Mouse (Mus musculus) small intestine, adult 2 months (tissue): Measurements from ENCODE around the gene Snd1. TPM values are rescaled to one million over a fixed set of nuclear protein-coding genes. Genes with fewer than 3 reads are reported as not detected.

Experiments
- H3K27ac ChIP-seq: fragments of 200-500 bp; 2 replicates; pipeline ENCODE4 v1.5.1; 2012; ENCODE audit warnings: low read depth, low read length, control low read depth, inconsistent platforms; ENCODE audit not compliant: insufficient read depth
- H3K27me3 ChIP-seq: fragments of 200-500 bp; 2 replicates; pipeline ENCODE4 v1.6.1; 2012; ENCODE audit warnings: mild to moderate bottlenecking, moderate library complexity, low read length, inconsistent platforms; ENCODE audit not compliant: control insufficient read depth, insufficient read depth
- H3K36me3 ChIP-seq: fragments of 200-500 bp; 2 replicates; pipeline ENCODE4 v1.6.1; 2012; ENCODE audit warnings: mild to moderate bottlenecking, low read length, control low read depth, inconsistent platforms; ENCODE audit not compliant: control insufficient read depth, insufficient read depth
- H3K4me1 ChIP-seq: fragments of 200-500 bp; 2 replicates; pipeline ENCODE4 v1.6.1; 2012; ENCODE audit warnings: low read length, inconsistent platforms, mixed read lengths; ENCODE audit not compliant: control insufficient read depth, insufficient read depth, insufficient read length
- H3K4me3 ChIP-seq: fragments of 200-500 bp; 2 replicates; pipeline ENCODE4 v1.5.1; 2012; ENCODE audit warnings: low read depth, mild to moderate bottlenecking, control low read depth, inconsistent platforms, low read length, moderate library complexity
- CTCF ChIP-seq: fragments of 200-500 bp; IDR thresholded peaks from 2 replicates; pipeline ENCODE4 v1.5.1; 2012; ENCODE audit warnings: low read depth, mild to moderate bottlenecking, control low read depth, inconsistent platforms, low read length, moderate library complexity, mixed read lengths; ENCODE audit not compliant: insufficient replicate concordance, insufficient read length; ENCODE audit errors: extremely low read depth
- POLR2A ChIP-seq: fragments of 200-500 bp; IDR thresholded peaks from 2 replicates; pipeline ENCODE4 v1.6.1; 2012; ENCODE audit warnings: low read depth, mild to moderate bottlenecking, control low read depth, inconsistent platforms, low read length, moderate library complexity
- WGBS: fragments of 180-500 bp; shearing (Covaris S2); methylation state at CpG from one replicate; pipeline ENCODE4 v1.1.7; 2018; 5-methylcytosine and 5-hydroxymethylcytosine counted together
- polyA plus RNA-seq: library from polyadenylated mRNA; depleted of rRNA; stranded (reverse); fragments of >200 nt; gene quantifications from 2 replicates; pipeline ENCODE4 v1.2.3, GENCODE M21; 2012

Gene Snd1
- polyA plus RNA-seq, 1 experiment, result 77.7 TPM

GRCm38 (mm10) chr6:28576356-28577264 is 101.7 kb downstream of the Snd1 start:
- TF ChIP-seq POLR2A, result no peak
- TF ChIP-seq CTCF, result no peak
- Histone ChIP-seq H3K36me3 (no peaks in the 10 kb centered on the region; the same call in 1 of the 2 replicates), H3K27ac (no peak overlapping the region), H3K27me3 (no peaks in the 10 kb centered on the region), H3K4me3 (no peak overlapping the region), H3K4me1 (no peaks in the 10 kb centered on the region)
- 74% methylated on average over 14 of the region's 14 CpGs for WGBS

- 96% methylated on average over 3 of the region's 3 CpGs for WGBS
- no peaks in the 10 kb centered on the region for H3K27me3 ChIP-seq
These were observed 107.9 kb downstream of the Snd1 start for GRCm38 (mm10) chr6:28582847-28583246.

GRCm38 (mm10) chr6:28583399-28583798 is 108.5 kb downstream of the Snd1 start:
- 86% methylated on average over 2 of the region's 2 CpGs for WGBS
- no peak overlapping the region for H3K27ac ChIP-seq
- no peaks in the 10 kb centered on the region for H3K4me1 ChIP-seq
- H3K4me3 ChIP-seq, result no peak overlapping the region
- H3K36me3 ChIP-seq, result peaks cover 5% of the 10 kb centered on the region
- H3K27me3 ChIP-seq, result no peaks in the 10 kb centered on the region
- TF ChIP-seq POLR2A (no peak), CTCF (no peak)

More at GRCm38 (mm10) chr6:28582847-28583246, 107.9 kb downstream of the Snd1 start:
- Histone ChIP-seq H3K27ac (no peak overlapping the region), H3K4me3 (no peak overlapping the region), H3K4me1 (no peaks in the 10 kb centered on the region), H3K36me3 (peaks cover 5% of the 10 kb centered on the region)
- no peak for TF ChIP-seq POLR2A
- no peak for TF ChIP-seq CTCF

- Histone ChIP-seq H3K4me3 (no peak overlapping the region), H3K27ac (no peak overlapping the region), H3K27me3 (no peaks in the 10 kb centered on the region), H3K4me1 (no peaks in the 10 kb centered on the region), H3K36me3 (peaks cover 5% of the 10 kb centered on the region)
- no peak for TF ChIP-seq POLR2A
- no peak for TF ChIP-seq CTCF
- 89% methylated on average over 3 of the region's 3 CpGs for WGBS
These were observed 111.9 kb downstream of the Snd1 start for GRCm38 (mm10) chr6:28586806-28587205.

- 74% methylated on average over 5 of the region's 5 CpGs for WGBS
- no peaks in the 10 kb centered on the region for H3K4me1 ChIP-seq
- no peak overlapping the region for H3K4me3 ChIP-seq
- H3K27me3 ChIP-seq, result no peaks in the 10 kb centered on the region
- H3K36me3 ChIP-seq, result peaks cover 7% of the 10 kb centered on the region
- TF ChIP-seq POLR2A (no peak), CTCF (no peak)
- H3K27ac ChIP-seq, result no peak overlapping the region
These were observed 113.7 kb downstream of the Snd1 start for GRCm38 (mm10) chr6:28588494-28589171.

- TF ChIP-seq CTCF, result no peak
- TF ChIP-seq POLR2A, result no peak
- H3K36me3 ChIP-seq, result peaks cover 2% of the 10 kb centered on the region
- WGBS, result 98% methylated on average over 3 of the region's 3 CpGs
- H3K27ac ChIP-seq, result no peak overlapping the region
- H3K4me3 ChIP-seq, result no peak overlapping the region
- H3K27me3 ChIP-seq, result no peaks in the 10 kb centered on the region
- H3K4me1 ChIP-seq, result no peaks in the 10 kb centered on the region
These were observed 117.5 kb downstream of the Snd1 start for GRCm38 (mm10) chr6:28592323-28592893.

GRCm38 (mm10) chr6:28593708-28594107 is 118.8 kb downstream of the Snd1 start:
- no peaks in the 10 kb centered on the region for H3K4me1 ChIP-seq
- peaks cover 2% of the 10 kb centered on the region for H3K36me3 ChIP-seq
- no peak overlapping the region for H3K4me3 ChIP-seq
- H3K27me3 ChIP-seq, result no peaks in the 10 kb centered on the region
- H3K27ac ChIP-seq, result no peak overlapping the region
- TF ChIP-seq CTCF (no peak), POLR2A (no peak)
- 69% methylated on average over 3 of the region's 3 CpGs for WGBS
